Mouse (Mus musculus) cerebellum, postnatal 25 days (tissue): ENCODE measurements around the gene Pkdrej.
"Not testable (repeated sequence)": the region's sequence is repeated elsewhere in the genome, so short reads cannot be mapped to it uniquely, and the experiment has no call there.

Source experiments
- DNase-seq, 2 experiments: peaks; one replicate each; pipeline ENCODE4 v3.0.0; 2021; ENCODE audit warnings: mixed read lengths in 2 of 2

Pkdrej gene

GRCm38 (mm10) chr15:85809091-85809490, 12.4 kb downstream of the Pkdrej start:
- peak in 1 of 2 experiments; percentile 39 for DNase-seq

GRCm38 (mm10) chr15:85808434-85808833, 13.1 kb downstream of the Pkdrej start:
- peak in 1 of 2 experiments; percentile 36 for DNase-seq

- no peak for DNase-seq
Measured at GRCm38 (mm10) chr15:85808031-85808430, 13.5 kb downstream of the Pkdrej start.

- no peak for DNase-seq
Measured at GRCm38 (mm10) chr15:85807404-85807803, 14.1 kb downstream of the Pkdrej start.

GRCm38 (mm10) chr15:85806886-85807285, 14.6 kb downstream of the Pkdrej start:
- DNase-seq: no peak

GRCm38 (mm10) chr15:85802931-85803330, 18.6 kb downstream of the Pkdrej start:
- no peak for DNase-seq

GRCm38 (mm10) chr15:85798676-85799075, 22.9 kb downstream of the Pkdrej start:
- no peak for DNase-seq

GRCm38 (mm10) chr15:85795516-85795915, 26.0 kb downstream of the Pkdrej start:
- no peak for DNase-seq

GRCm38 (mm10) chr15:85792819-85793218, 28.7 kb downstream of the Pkdrej start:
- DNase-seq: peak; percentile 55 to 75

GRCm38 (mm10) chr15:85791449-85791848, 30.1 kb downstream of the Pkdrej start:
- no peak for DNase-seq

GRCm38 (mm10) chr15:85788633-85789032, 32.9 kb downstream of the Pkdrej start:
- no peak for DNase-seq

- no peak for DNase-seq
Measured at GRCm38 (mm10) chr15:85788051-85788450, 33.5 kb downstream of the Pkdrej start.

GRCm38 (mm10) chr15:85787482-85787881, 34.1 kb downstream of the Pkdrej start:
- no peak for DNase-seq

GRCm38 (mm10) chr15:85786711-85787110, 34.8 kb downstream of the Pkdrej start:
- no peak for DNase-seq

GRCm38 (mm10) chr15:85784341-85784740, 37.2 kb downstream of the Pkdrej start:
- no peak for DNase-seq

GRCm38 (mm10) chr15:85783146-85783545, 38.4 kb downstream of the Pkdrej start:
- DNase-seq: no peak

- not testable (repeated sequence) for DNase-seq
Measured at GRCm38 (mm10) chr15:85778891-85779290, 42.6 kb downstream of the Pkdrej start.

GRCm38 (mm10) chr15:85776771-85777170, 44.8 kb downstream of the Pkdrej start:
- no peak for DNase-seq

- no peak for DNase-seq
Measured at GRCm38 (mm10) chr15:85776241-85776640, 45.3 kb downstream of the Pkdrej start.

- DNase-seq: no peak
Measured at GRCm38 (mm10) chr15:85775001-85775400, 46.5 kb downstream of the Pkdrej start.

- no peak for DNase-seq
Measured at GRCm38 (mm10) chr15:85774419-85774818, 47.1 kb downstream of the Pkdrej start.

GRCm38 (mm10) chr15:85772146-85772740, 49.3 kb downstream of the Pkdrej start:
- no peak for DNase-seq

GRCm38 (mm10) chr15:85771306-85772121, 50.0 kb downstream of the Pkdrej start:
- no peak for DNase-seq

GRCm38 (mm10) chr15:85768991-85769390, 52.5 kb downstream of the Pkdrej start:
- no peak for DNase-seq
